Mouse (Mus musculus) small intestine, adult 2 months (tissue): ENCODE results near the gene Hoxa10.

ENCODE experiments used
- CTCF ChIP-seq: fragments of 200-500 bp; IDR thresholded peaks from 2 replicates; pipeline ENCODE4 v1.5.1; 2012; ENCODE audit warnings: low read depth, mild to moderate bottlenecking, control low read depth, inconsistent platforms, low read length, moderate library complexity, mixed read lengths; ENCODE audit not compliant: insufficient replicate concordance, insufficient read length; ENCODE audit errors: extremely low read depth
- POLR2A ChIP-seq: fragments of 200-500 bp; IDR thresholded peaks from 2 replicates; pipeline ENCODE4 v1.6.1; 2012; ENCODE audit warnings: low read depth, mild to moderate bottlenecking, control low read depth, inconsistent platforms, low read length, moderate library complexity

DNA sequence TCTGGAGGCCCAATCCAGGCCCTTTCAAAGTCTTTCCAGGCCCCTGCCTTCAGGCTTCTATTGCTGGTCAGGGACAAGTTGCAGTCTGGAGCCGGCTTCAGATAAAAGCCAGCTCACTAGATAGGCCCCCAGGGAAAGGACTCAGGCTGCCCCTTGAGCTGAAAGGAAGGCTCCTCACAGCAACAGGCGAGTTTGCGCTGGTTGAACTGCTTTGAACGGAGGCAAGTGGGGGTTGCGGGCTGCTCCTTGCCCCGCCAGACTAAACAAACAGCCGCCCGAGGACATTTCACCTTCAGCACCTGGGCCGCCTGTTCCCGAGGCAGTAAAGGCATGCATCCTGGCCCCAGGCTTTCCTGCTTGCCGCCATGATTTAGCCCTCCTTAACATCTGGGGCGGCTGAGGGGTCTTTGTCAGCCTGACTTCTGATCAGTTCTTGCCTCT, 3.0 kb upstream of the Hoxa10 start:
- TF ChIP-seq POLR2A, result no peak
- TF ChIP-seq CTCF, result no peak
